Mouse (Mus musculus) C2C12 (cell line): ENCODE data around the gene Pkp4.

ENCODE experiments used
- CEBPB ChIP-seq: IDR thresholded peaks from one replicate; pipeline ENCODE4 v1.6.1; 2011; ENCODE audit warnings: low read depth, mild to moderate bottlenecking, control low read depth, moderate library complexity
- CTCF ChIP-seq: IDR thresholded peaks from one replicate; pipeline ENCODE4 v1.5.1; 2011; ENCODE audit not compliant: control insufficient read depth, insufficient read depth, insufficient read length
- FOSL1 ChIP-seq: IDR thresholded peaks from one replicate; pipeline ENCODE4 v1.8.0; 2011; ENCODE audit warnings: mild to moderate bottlenecking, low read length; ENCODE audit not compliant: poor library complexity, insufficient read depth, severe bottlenecking
- MAX ChIP-seq: IDR thresholded peaks from one replicate; pipeline ENCODE4 v1.6.1; 2011; ENCODE audit warnings: mild to moderate bottlenecking, control low read depth
- MYOD1 ChIP-seq: IDR thresholded peaks from one replicate; pipeline ENCODE4 v1.6.1; 2011; ENCODE audit warnings: low read depth; ENCODE audit not compliant: control insufficient read depth, insufficient read length
- USF1 ChIP-seq: IDR thresholded peaks from one replicate; pipeline ENCODE4 v1.6.1; 2011; ENCODE audit warnings: low read depth, mild to moderate bottlenecking, control low read depth, moderate library complexity

DNA sequence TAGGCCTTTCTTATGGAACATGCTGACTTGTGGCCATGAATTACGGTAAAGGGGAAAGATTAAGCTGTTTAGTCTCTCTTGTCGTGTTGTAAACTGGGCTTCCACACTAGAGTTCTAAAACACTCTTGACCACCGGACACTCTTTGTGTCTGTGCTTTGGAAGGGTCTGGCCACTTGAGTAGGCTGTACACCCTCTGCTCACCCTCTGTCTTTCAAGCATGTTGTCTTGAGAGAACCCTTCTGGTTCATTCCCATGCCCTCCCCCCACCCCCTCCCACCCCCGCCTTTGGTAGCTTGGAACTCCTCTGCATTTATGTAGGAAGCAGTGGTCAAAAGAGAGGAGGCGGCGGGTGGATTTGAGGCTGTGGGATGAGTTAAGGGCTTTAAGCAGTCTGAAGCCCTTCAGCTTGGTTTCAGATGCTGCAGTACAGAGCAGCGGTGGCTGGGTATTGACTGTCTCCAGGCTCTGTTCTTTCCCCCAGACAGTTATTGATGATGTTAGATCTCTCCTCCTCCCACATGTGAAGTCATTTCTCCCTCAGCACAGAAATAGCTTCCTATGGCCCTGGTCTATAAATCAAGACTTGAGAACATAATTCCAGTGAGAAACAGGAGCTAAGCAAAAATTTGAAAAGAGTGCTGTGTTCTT is 120.4 kb downstream of the Pkp4 start:
- TF ChIP-seq USF1 = no peak
- TF ChIP-seq CTCF = no peak
- TF ChIP-seq CEBPB = no peak
- TF ChIP-seq MYOD1 = no peak
- no peak for TF ChIP-seq MAX
- TF ChIP-seq FOSL1 = no peak
